28 mouse cellular contexts compared by ENCODE assay signal in the genomic region with DNA sequence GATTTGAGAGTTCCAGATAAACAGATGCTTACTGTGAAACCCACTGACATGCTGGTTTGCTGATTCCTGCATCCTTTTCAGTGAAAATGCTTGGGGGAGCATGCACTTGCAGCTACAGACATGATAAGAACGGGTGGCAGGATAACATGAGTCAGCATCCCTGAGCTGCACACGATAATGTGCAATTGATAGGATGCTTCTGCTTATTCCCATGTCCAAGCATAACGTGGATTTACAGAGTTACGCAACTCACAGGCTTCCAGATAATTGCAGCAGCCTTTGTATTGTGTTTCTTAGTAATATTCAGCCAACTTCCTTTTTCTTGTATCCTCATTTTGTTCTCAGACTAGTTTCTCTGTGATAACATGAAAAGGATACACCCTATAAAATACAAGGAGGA.
DNase-seq lines count a peak whose midpoint lies in the region; ATAC-seq and TF ChIP-seq lines count a peak whose summit lies in the region.
"Had no signal": no experiment of that assay in that cellular context is flagged by ENCODE, and none has a peak within 500 bp of the region (broad histone marks: within the 10 kb centered on the region; RNA-seq: fewer than 3 reads in every experiment).

No protein-coding gene starts in this region.

- TF ChIP-seq CTCF in C2C12 (IDR thresholded peaks at IDR 0.05; ENCODE audit: control insufficient read depth, insufficient read depth, insufficient read length): no peak

- H3K27me3 ChIP-seq in C2C12 (ENCODE audit: control insufficient read depth, insufficient read depth, insufficient read length): no peaks in the 10 kb centered on the region
- H3K27me3 ChIP-seq: CH12.LX; forebrain, embryonic 13.5 days; heart, embryonic 12.5 days; heart, embryonic 15.5 days had no signal

- H3K79me3 ChIP-seq in C2C12 (ENCODE audit: low read depth): no peaks in the 10 kb centered on the region

- no peaks in the 10 kb centered on the region for H3K36me3 ChIP-seq in C2C12 (ENCODE audit: control insufficient read depth, insufficient read depth)
- H3K36me3 ChIP-seq: forebrain, embryonic 10.5 days; G1E; heart, embryonic 12.5 days; heart, embryonic 15.5 days had no signal

- H3K79me2 ChIP-seq in C2C12 (ENCODE audit: control insufficient read depth, insufficient read depth): no peaks in the 10 kb centered on the region

- peak; percentile 72 for ATAC-seq in common myeloid progenitor, adult 5-6 weeks (replicated peaks; ENCODE audit: low read depth, poor library complexity, severe bottlenecking)
- ATAC-seq in megakaryocyte progenitor cell, adult 5-6 weeks (replicated peaks; ENCODE audit: poor library complexity): peak; percentile 97
- no peak for ATAC-seq in monocyte, adult 5-6 weeks (replicated peaks; ENCODE audit: insufficient number of reproducible peaks, low FRiP score, low TSS enrichment, poor library complexity, severe bottlenecking)
- ATAC-seq: forebrain, embryonic 13.5 days; forebrain, embryonic 16.5 days; hindbrain, postnatal 0 days; inflammation-experienced regulatory T-cells, adult 6 months; intestine, embryonic 16.5 days had no signal

- H3ac ChIP-seq in C2C12 (ENCODE audit: control insufficient read depth, insufficient read length, low read depth): no peak overlapping the region

- DNase-seq in 416B (ENCODE audit: low read depth): peak; percentile 54
- DNase-seq in cerebellum, postnatal 25 days: no peak
- no peak for DNase-seq in urinary bladder, postnatal 36 days (ENCODE audit: low spot score in 2 of 2)
- DNase-seq: adrenal gland, adult 8-10 months; adrenal gland, postnatal 25 days; cerebellum, adult 11 months; cerebellum, adult 2 months; cerebellum, adult 9-11 months; cerebellum, postnatal 36 days; gastrocnemius, postnatal 10 days; gastrocnemius, postnatal 36 days; heart, adult 18-20 months; heart, postnatal 10 days; heart, postnatal 36 days had no signal

- no peak overlapping the region for H3K4me3 ChIP-seq in C2C12 (ENCODE audit: insufficient read depth, poor library complexity, severe bottlenecking)
- H3K4me3 ChIP-seq: forebrain, embryonic 10.5 days; forebrain, embryonic 13.5 days; heart, embryonic 12.5 days; heart, embryonic 15.5 days had no signal

TF ChIP-seq in C2C12, 6 proteins besides CTCF, POLR2A, EP300 and RAD21:
- peak; percentile 47 for TF ChIP-seq CEBPB (IDR thresholded peaks at IDR 0.05; ENCODE audit: low read depth)
- no peak for TF ChIP-seq MAX (IDR thresholded peaks at IDR 0.05)
